Mouse (Mus musculus) B cell, adult 2 months (primary cell): Measurements from ENCODE around the gene Oprd1.

Experiments used
- DNase-seq, 2 experiments: peaks; one replicate each; pipeline ENCODE4 v3.0.0; 2022

The Oprd1 gene

DNA sequence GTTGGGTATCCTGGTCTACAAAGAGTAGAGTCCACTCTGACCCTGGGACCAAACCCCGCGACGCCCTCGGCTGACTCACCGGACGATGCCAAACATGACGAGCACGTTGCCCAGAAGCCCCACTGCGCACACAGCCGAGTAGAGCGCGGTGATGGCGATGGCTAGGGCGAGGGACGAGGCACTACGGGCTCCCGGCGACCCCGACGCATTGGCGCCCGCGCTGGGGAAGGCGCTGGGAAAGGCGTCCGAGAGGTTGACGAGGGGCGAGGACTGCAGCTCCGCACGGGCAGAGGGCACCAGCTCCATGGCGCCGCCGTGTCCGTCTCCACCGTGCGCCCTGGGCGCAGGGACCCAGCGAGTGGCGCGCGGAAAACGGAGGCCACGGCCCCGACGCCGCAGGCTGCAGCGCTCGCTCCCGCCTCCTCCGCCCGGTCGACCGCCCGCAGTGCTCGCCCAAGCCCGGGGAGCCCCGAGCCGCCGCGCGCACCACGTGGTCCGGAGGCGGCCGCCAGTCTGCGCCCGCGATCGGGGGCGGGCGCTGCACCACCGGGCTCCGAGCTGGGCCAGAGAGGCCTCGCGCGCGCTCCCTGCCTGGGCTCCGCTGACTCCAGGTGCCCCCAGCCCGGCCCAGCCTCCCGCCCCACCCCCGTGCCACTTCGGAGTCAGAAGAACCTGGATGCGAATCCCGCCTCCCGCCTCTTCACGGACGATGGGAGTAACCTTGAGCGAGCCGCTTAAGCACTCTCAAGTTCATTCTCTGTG is at the start of gene Oprd1:
Gene Oprd1, minus strand, starts transcription at position 407 of the 762 bp plus-strand sequence.
- no peak for DNase-seq

DNA sequence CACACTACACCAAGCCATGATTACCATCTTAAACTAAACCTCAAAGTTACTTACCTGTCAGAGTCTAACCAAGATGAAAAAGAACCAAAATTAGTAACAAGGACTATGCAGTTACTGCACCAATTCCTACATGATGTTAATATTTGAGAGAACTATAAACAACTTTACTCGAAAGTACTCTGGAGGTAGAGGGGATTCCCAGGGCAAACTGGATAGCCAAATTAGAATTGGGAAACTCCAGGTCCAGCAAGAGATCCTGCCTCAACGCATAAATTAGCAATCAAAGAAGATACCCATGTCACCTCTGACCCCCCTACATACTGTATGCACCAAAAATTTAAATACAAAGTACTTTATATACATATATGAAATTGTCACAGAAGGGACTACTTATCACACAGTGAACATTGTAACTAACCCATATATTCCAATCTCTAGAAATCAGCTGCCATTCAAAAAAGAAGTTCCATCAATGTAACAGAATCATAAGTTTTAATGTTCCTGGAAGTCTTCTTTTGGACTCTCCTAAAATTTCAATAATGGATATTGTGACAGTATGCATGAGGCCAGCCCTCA is 43.6 kb upstream of the Oprd1 start:
- DNase-seq = no peak

DNA sequence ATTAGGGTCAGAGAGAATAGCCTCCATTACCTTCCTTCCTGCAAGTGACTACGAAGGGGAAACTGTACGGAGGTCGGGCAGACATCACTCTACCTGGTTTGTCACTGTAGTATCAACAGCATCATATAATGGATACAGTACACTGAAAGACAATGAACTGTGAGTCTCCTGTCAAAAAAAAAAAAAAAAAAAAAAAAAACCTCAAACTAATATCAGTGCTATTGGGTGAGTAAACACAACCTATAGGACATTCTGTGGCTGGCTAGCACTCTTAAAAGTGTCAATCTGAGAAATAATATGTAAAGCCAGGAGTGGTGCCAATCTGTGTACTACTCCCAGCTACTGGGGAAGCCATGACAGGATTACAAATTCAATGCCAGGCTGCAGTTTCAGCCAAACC is 38.9 kb upstream of the Oprd1 start:
- no peak for DNase-seq

DNA sequence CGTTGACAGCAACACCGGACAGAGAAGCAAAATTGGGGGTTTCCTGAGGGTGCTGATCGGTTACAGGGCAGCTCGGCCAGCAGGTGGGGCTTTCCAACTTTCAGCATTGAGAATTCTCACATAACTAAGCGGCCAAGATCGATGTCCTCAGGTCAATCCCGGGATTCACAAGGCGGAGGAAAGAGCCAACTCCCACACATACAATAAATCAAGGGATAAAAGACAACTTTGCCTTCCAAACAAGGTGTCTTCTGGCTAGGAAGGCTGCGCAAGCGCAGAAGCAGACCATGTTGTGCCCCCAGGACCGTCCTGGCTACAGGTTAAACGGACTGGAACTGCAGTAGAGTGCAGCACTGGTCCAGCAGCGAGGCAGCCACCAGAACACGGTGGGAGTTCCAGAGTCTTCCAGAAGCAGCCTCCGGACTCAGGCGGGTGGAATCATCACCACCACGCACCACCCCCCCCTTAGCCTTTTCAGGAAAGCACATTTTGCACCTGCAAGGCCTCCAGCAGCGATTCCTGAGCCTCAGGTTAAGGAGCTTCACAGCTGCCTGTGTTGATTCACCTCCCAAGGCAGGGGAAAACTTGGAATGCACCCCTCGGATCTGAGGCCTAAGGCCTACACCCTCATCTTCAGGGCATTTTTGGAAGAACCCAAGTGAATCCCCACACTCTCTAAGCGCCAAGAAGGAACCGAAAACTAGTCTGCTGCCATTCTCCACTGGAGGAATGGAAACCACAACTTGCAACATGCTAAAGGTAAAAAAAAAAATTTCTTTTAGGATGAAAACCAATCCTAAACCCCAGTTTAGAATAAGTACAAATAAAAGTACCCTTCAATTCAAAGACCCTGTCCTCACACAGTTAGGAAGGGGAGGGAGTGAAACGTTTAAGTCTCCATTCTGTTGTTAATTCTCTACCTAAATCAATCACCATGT is 37.7 kb upstream of the Oprd1 start:
- DNase-seq = peak; percentile 19 to 26

DNA sequence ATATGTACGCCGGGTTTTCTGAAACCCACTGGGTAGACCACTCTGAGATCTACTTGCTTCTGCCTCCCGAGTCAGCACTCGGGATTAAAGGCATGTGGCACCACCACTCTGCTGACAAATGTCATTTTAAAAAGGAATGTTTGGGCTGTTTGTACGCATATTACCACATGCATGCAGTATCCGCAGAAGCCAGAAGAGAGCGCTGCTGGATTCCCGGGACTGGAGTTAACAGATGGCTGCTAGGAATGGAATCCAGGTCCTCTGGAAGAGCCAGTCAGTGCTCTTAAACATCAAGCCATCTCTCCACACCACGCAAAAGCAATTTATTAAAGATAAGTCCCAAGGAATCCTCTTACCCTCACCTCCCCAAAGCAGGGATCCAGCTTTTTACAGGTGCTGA is 36.4 kb upstream of the Oprd1 start:
- peak; percentile 26 to 27 for DNase-seq

DNA sequence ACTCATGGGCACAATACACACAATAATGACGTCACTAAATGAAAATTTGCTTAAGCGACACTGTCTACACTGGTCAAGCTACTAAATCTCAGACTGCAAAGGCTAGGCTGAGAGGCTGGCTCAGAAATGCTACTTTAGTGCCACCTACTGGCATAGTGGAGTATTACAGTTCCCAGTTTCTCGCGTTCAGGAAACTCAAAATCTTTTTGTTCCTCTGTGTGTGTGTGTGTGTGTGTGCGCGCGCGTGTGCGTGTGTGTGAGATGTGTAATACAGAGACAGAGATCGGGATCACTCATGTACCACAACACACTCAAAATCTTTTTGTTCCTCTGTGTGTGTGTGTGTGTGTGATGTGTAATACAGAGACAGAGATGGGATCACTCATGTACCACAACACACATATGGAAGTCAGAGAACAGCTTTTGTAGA is 34.4 kb upstream of the Oprd1 start:
- peak; percentile 77 to 78 for DNase-seq

DNA sequence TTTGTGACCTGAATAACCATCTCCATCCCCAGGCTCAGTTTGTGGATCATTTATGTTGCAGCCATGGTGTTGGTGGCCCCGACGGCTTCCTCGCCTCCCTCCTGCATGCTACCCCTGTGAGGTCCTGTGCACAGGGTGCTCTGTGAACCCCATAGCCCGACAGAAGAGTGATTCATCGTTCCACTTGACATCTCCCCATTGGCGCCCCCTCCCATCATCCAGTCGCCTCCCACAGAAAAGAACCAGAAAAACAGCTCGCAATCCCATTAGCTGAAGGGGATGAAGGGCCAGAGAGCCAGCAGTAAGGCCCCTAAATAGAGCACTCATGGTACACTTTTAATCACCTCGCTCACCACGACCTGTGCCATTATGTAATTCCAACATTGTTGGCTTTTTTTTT is 32.2 kb upstream of the Oprd1 start:
- no peak for DNase-seq

DNA sequence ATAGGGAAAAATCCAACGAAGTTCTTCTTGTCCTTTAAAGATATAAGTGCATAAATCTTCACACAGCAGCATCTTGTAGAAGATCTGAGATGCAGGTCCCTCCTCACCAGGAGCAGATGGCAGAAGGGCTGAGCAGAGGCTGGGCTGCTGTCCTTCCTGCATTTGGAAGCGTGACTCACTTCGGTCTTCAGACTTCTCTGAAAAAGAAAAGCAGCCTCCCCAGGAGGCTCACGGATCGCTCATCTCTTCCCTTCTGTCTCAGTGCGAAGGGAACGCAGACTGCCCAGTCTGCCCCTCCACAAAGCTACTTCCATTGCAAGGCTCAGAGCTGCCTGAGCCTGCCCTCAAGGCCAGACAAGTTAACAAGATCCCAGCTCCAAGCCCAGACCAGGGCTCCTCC is 26.6 kb upstream of the Oprd1 start:
- no peak for DNase-seq

DNA sequence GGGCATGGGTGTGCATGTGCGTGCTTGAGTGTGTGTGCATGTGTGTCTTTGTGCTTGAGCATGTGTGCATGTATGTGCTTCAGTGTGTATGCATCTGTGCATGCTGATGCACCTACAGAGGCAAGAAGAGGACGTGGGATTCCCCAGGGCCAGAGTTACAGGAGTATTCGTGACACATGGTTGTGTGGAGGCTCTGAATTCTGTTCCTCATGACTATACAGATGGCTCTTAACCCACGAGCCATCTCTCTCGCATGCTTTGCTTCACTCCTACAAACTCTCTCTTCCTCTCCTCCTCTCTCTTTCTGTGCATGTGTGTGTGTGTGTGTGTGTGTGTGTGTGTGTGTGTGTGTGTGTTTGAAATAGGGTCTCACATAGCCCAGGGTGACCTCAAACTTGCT is 25.5 kb upstream of the Oprd1 start:
- DNase-seq = no peak

DNA sequence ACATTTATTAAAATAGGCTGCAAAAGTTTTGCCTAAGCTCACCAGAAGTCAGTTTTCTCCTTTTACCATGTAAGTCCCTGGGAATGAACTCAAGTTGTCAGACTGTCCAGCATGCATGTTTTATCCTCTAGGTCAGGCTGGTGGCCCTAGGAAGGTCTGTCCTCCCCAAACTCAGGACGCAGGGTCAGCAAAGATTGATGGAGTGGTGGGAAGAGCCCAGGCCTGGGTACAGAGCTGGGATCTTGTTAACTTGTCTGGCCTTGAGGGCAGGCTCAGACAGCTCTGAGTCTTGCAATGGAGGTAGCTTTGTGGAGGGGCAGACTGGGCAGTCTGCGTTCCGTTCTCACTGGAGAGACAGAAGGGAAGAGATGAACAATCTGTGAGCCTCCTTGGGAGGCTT is 25.0 kb upstream of the Oprd1 start:
- DNase-seq = no peak

DNA sequence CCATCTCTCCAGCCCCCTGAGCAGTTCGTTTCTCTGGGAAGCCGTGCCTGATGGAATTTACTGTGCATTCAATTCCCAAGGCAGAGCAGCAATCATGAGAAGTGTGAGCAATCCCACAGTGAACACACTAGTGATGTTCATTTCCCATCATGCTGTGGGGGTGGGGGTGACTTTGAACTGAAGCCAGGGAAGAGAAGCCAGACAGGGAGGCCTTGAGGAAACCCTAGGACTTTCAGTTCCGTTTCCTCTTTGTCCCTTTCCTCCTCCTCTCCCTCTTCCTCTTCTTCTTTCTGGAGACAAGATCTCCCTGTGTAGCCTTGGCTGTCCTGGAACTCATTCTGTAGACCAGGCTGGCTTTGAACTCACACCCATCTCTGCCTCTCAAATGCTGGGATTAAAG is 23.1 kb upstream of the Oprd1 start:
- no peak for DNase-seq

DNA sequence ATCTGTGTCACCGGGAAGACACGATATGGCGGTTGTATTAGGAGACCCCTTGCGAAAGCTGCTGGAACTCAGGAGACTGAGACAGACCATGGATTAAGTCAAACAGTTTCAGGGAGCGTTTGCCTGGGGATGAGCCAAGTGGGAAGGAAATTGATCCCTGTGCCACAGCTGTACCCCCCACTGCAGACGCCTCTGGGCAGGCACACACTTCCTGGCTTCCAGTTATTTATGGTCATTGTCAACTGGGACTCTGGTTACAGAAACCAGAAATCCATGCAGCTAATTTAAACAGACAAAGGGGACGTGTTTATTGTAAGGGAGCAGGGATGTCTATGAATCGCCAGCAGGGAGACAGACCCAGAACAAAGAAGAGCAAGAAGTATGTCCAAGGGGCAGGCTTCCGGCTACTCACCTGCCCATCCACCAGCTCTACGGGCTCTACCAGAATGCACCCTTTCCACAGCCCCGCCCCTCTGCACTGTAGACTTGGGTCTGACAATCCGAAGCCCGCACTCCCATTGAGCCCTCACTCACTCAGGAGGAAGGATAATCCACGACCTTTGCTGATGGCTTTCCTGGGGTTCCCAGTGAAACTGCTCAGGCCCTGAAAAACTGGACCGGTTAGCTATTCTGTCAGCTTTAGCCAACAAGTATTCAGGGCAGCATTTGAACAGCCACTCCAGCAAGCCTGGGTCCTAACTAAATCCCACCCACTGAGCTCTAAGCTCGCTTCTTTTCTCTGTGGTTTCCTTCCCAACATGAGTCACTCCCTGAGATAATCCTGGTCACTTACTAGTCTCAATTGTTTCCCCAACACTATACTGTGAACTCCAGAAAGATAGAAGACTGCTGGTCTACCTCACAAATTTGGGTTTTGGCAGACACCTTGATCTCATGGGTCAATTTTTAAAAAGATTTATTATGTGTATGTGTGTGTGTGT is 22.3 kb upstream of the Oprd1 start:
- no peak for DNase-seq

DNA sequence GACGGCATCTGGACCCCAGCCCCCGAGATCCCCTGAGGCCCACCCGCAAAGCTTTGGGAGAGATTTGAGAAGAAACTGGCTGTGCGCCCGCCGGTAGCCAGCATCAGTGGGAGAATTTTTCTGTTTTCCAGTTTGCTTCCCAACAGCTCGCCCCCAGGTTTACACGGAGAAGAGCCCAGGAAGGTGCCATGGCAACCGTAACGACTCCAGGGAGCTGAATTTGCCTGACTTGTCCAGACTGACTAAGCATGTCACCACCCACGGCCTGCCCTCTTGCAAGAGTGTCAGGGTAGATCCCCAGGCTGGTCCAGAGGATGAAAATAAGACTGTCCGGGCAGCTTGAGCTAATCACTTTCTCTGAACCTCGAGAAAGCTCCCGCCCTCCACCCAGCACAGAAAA is 21.4 kb upstream of the Oprd1 start:
- DNase-seq = no peak

DNA sequence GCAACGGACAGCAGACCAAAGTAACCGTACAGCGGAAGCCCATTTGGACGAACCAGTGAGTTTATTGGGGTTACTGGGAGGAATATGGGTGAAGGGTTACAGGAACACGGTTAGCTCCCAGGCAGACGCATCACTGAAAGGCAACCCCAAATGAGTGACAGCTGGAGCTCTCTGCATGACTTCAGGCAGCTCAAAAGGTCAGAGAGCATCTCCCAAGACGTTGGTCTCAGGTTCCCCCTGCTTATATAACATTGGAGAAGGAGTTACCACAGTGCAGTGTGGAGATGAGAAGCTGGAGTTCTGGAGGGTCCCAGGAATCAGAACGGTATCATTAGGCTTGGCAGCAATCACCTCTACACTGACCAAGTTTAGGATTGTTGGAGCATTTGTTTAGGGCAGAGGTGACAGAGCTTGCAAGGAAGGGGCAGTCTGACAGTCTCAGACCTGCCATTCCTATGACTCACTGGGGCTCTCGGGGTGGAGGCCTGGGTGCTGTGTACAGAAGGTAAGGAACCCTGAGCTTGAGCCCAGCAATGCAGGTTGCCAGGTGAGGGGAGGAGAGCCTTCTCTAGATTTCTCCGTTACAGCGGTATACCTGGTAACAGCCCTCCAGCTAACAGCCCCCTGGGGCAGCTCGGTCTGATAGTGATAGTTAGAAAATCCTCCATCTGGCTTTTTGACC is 12.8 kb upstream of the Oprd1 start:
- DNase-seq = no peak

DNA sequence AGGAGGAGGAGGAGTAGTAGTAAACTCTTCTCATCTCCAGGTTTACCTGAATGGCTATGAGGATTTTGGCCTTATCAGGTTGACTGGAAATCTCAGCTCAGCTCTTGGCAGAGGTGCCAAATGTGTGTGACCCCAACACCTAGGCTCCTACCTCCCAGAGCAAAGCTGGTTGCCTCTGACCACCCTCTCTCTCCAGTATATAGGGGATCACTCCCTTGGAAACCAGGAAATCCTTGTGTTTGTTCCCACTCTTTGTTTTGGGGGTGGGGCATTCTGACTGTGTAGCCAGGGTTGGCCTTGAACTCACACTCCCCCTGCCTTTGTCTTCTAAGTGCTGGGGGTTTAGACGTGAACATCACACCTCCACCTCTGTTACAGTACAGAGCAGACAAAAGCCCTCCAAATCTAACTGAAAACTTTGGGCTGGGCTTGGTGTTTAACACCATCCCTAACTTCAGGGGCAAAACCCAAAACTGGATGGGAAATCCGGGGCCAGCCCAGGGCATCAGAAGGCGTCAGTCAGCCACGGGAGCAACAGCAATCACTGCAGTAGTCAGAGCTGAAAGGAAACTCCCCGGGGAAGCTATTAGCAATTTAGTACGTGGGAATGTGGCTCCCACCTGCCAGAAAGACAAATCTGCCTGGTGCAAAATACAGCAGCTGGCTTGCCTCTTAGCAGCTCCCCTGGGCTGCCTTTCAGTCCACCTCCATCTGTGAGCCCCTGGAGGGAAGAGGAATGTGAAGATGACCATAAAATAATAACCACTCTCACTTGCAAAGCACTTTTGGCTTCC is 10.8 kb upstream of the Oprd1 start:
- no peak for DNase-seq

DNA sequence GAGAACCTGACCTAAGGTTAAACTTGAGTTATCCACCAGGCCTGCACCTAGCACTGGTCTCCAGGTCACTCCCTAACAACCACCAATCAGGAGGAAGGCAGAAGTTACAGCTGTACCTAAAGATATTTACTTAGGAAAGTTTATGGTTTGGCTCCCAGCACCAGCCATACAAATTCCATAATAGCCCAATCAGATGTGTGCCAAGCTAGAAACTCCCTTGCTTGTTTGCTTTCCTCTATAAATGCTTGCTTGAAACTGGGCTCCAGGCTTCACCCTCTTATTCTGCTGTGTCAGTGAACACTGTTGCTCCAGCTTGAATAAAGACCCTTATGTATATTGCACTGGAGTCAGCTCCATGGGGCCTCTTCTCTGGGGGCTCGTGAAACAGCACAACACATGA is 7.4 kb upstream of the Oprd1 start:
- no peak for DNase-seq

DNA sequence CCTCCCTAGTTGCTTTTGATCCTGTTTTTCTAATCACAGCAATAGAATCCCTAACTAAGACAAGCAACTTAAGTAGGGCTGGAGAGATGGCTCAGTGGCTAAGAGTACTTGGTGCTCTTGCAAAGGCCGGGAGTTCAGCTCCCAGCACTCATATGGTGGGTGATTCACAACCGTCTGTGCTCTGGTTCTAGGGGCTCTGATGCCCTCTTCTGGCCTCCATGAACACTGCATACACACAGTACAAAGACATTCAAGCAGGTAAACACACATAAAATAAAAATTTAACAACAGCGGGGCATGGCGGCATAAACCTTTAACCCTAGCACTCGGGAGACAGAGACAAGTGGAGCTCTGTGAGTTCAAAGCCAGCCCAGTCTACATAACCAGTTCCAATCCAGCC is 1.9 kb upstream of the Oprd1 start:
- no peak for DNase-seq

DNA sequence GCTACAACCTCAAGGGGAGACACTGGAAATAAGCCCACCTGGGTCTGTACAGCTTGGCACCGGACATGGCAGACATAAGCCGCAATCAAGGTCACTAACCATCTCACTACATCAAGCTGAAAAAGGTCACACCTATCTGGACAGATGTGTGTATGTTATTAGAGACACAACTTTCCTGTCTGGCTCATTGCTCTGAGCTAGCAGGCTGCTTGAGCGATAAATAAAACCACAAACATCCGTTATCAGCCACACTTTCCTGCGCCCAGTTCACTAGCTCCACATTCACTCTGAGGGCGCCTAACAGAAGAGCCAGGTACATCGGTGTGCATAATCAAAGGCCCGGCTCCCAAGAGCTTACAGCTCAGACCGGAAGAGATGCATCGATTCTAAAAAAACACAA is 806 bp upstream of the Oprd1 start:
- DNase-seq = no peak

DNA sequence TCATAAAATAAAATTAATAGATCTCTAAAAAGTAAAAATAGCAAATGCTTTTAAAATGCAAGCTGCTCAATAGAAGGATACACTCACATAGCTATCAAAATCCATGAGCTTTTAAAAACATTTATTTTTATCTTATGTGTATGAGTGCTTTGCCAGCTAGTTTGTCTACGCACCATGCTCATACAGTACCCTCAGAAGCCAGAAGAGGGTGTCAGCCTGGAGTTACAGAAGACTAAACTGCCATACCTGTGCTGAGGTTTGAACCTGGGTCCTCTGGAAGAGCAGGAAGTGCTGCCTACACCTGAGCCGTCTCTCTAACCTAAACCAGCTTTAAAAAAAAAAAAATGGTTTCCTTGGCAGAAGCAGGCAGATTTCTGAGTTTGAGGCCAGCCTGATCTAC is 5.6 kb downstream of the Oprd1 start:
- peak; percentile 11 to 19 for DNase-seq

DNA sequence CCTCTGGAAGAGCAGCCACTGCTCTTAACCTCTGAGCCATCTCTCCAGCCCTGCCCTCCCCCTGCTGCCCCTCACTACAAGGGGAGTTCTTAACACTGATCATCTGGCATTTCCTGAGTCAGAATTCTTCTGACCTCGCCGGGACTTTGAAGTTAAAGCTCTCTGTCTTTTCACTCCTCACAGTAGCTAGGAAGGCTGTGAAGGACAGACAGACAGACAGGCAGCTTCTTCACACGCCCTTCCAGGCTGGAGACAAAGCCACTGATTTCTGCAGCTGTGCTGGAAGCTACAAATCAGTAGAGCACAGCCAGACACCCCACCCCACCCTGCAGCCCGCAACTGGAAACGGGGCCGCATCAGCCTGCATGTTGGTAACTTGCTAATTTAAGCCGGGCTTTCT is 7.3 kb downstream of the Oprd1 start:
- DNase-seq = no peak

DNA sequence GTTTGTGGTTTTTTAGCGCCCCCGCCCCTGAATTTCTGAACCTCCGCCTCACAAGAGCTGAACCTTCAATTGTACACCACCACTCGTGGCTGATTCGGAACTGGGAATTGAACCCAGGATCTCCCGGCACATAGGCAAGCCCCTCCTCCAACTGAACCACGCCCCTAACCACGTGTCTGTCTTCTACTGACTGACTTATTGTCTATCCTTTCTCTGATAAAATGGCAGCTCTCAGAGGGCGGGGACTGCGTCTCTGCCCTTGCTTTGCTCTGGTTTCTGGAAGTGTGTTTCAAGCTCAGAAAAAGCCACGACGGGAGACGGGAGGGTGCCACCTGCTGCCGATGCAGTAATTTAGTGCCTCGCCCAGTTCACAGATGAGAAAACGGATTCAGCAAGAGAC is 10.4 kb downstream of the Oprd1 start:
- DNase-seq = peak in 1 of 2 experiments; percentile 8
